Mouse (Mus musculus) erythroblast, embryonic 14.5 days (primary cell): ENCODE results near the gene Usp30.

Source experiments
- GATA1 ChIP-seq: IDR thresholded peaks from 2 replicates; pipeline ENCODE4 v1.6.1; 2012; ENCODE audit warnings: low read length, inconsistent platforms, mixed read lengths
- TAL1 ChIP-seq: IDR thresholded peaks from 3 replicates; pipeline ENCODE4 v1.6.1; 2012; ENCODE audit warnings: low read length, inconsistent platforms, mixed read lengths

DNA sequence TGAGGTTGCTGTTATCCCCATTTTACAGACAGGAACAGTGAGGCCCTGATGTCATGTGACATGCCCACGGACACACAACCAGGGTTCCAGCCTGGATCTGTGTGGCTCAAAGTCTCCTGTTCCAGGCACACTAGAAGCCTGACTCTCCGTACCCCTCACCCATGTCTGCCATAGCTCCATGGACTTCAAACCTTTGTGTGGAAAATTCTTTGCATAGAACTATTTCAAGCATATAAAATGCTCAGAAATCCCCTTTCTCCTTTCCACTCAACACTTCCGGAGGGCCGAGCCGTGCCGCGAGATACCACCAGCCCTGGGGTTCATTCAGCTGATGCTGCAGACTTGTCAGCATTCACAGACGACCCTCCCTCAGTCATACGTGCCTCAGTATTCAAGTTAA lies 2.3 kb downstream of the Usp30 start:
- no peak for TF ChIP-seq GATA1
- no peak for TF ChIP-seq TAL1
